Mouse (Mus musculus) neural tube, embryonic 15.5 days (tissue): ENCODE results near the gene Aoah. TPM values are rescaled to one million over a fixed set of nuclear protein-coding genes. Genes with fewer than 3 reads are reported as not detected.

ENCODE experiments used
- ATAC-seq: fragments of 200-750 bp; cut with Nextera tagmentation; 2 replicates; pipeline ENCODE4 v1.8.0; 2017; ENCODE audit warnings: mild to moderate bottlenecking, moderate TSS enrichment, moderate library complexity; ENCODE audit not compliant: low FRiP score
- H3K27ac ChIP-seq: fragments of 300-500 bp; sonication (generic); replicated peaks from 2 replicates; pipeline ENCODE4 v1.5.1; 2015; ENCODE audit warnings: mild to moderate bottlenecking, inconsistent platforms
- H3K27me3 ChIP-seq: fragments of 300-500 bp; sonication (generic); replicated peaks from 2 replicates; pipeline ENCODE4 v1.6.1; 2015; ENCODE audit warnings: inconsistent platforms
- H3K36me3 ChIP-seq: fragments of 300-500 bp; sonication (generic); 2 replicates; pipeline ENCODE4 v1.6.1; 2015; ENCODE audit warnings: inconsistent platforms
- H3K4me1 ChIP-seq: fragments of 300-500 bp; sonication (generic); 2 replicates; pipeline ENCODE4 v1.6.1; 2015; ENCODE audit warnings: inconsistent platforms
- H3K4me2 ChIP-seq: fragments of 300-500 bp; sonication (generic); 2 replicates; pipeline ENCODE4 v1.6.1; 2015; ENCODE audit warnings: inconsistent platforms, mild to moderate bottlenecking, moderate library complexity
- H3K4me3 ChIP-seq: fragments of 300-500 bp; sonication (generic); replicated peaks from 2 replicates; pipeline ENCODE4 v1.5.1; 2015; ENCODE audit warnings: mild to moderate bottlenecking, inconsistent platforms
- H3K9ac ChIP-seq: fragments of 300-500 bp; sonication (generic); replicated peaks from 2 replicates; pipeline ENCODE4 v1.6.1; 2015; ENCODE audit warnings: mild to moderate bottlenecking, inconsistent platforms
- H3K9me3 ChIP-seq: fragments of 300-500 bp; sonication (generic); replicated peaks from 2 replicates; pipeline ENCODE4 v1.6.1; 2016; ENCODE audit warnings: inconsistent platforms
- WGBS: fragments of 180-500 bp; shearing (Covaris S2); methylation state at CpG from one replicate; pipeline ENCODE4 v1.1.7; 2015; ENCODE audit warnings: mixed read lengths; 5-methylcytosine and 5-hydroxymethylcytosine counted together
- polyA plus RNA-seq: library from polyadenylated mRNA; unstranded; fragments of >200 nt; fragmentation: Nextera tagmentation; extraction: Ambion mirVana; gene quantifications from 2 replicates; pipeline ENCODE4 v1.2.1, GENCODE M21; 2015

Aoah gene
- polyA plus RNA-seq, 1 experiment from 2014 or later = 0.60 TPM

GRCm38 (mm10) chr13:20916698-20917511 is 123.0 kb downstream of the Aoah start:
- Histone ChIP-seq H3K9ac (no peak overlapping the region), H3K4me1 (peaks cover 9% of the 10 kb centered on the region), H3K27me3 (no peaks in the 10 kb centered on the region), H3K27ac (no peak overlapping the region), H3K4me3 (no peak overlapping the region), H3K4me2 (no peak overlapping the region), H3K9me3 (no peaks in the 10 kb centered on the region), H3K36me3 (no peaks in the 10 kb centered on the region)
- peak; percentile 79 for ATAC-seq
- WGBS = 50% methylated on average over 10 of the region's 10 CpGs

- Histone ChIP-seq H3K9me3 (no peaks in the 10 kb centered on the region), H3K4me2 (no peak overlapping the region), H3K27ac (no peak overlapping the region), H3K4me3 (no peak overlapping the region), H3K27me3 (no peaks in the 10 kb centered on the region), H3K36me3 (no peaks in the 10 kb centered on the region), H3K4me1 (peaks cover 9% of the 10 kb centered on the region), H3K9ac (no peak overlapping the region)
- ATAC-seq = no peak
- 97% methylated on average over 3 of the region's 3 CpGs for WGBS
Measured at GRCm38 (mm10) chr13:20920401-20920800, 126.5 kb downstream of the Aoah start.

GRCm38 (mm10) chr13:20936016-20936415 is 142.1 kb downstream of the Aoah start:
- no peaks in the 10 kb centered on the region for H3K9me3 ChIP-seq
- H3K4me2 ChIP-seq = no peak overlapping the region
- no peak for ATAC-seq
- H3K36me3 ChIP-seq = no peaks in the 10 kb centered on the region
- no peaks in the 10 kb centered on the region for H3K27me3 ChIP-seq
- H3K27ac ChIP-seq = no peak overlapping the region
- H3K4me1 ChIP-seq = 0 out of 2 replicates have a peak, but pooled peaks cover 3% of the 10 kb centered on the region
- no peak overlapping the region for H3K9ac ChIP-seq
- H3K4me3 ChIP-seq = no peak overlapping the region

DNA sequence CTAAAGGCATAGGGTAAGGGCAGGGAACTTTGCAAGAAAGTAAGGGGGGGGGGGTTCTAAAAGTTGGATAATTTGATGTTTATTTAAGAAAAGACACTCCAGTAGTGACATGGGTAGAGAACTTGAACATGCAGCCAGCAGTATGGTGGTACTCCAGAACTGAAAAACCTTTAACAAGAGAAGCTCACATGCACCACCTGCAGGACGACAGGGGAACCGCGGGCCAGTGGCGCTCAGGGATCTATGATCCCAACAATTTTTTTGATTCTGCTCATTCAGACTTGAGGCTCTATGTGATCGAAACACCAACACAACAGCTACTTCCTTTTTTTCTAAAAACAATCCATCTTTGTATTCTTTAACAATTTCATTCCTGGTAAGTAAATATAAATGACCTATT is 143.5 kb downstream of the Aoah start:
- ATAC-seq = no peak
- Histone ChIP-seq H3K9me3 (no peaks in the 10 kb centered on the region), H3K9ac (no peak overlapping the region), H3K36me3 (no peaks in the 10 kb centered on the region), H3K4me1 (0 out of 2 replicates have a peak, but pooled peaks cover 3% of the 10 kb centered on the region), H3K4me3 (no peak overlapping the region), H3K27me3 (no peaks in the 10 kb centered on the region), H3K4me2 (no peak overlapping the region), H3K27ac (no peak overlapping the region)
- 35% methylated on average over 5 of the region's 5 CpGs for WGBS

DNA sequence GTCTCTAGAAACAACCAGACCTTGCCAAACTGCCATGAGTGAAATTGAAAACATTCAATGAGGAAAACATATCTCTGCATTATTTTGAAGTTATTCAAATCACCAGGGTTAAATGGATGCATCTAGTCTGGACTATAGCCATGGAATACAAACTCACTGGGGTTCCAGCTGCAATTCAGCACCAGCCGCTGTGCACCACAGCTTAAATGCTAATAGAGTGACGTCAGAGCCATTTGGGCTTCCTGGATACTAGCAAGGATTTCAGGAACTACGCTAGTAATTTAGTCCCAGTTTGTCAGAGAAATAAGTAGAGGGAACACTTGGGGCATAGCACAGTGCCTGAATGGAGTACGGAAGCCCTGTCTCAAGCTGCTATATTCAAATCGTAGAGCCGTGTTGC is 145.2 kb downstream of the Aoah start:
- 0 out of 2 replicates have a peak, but pooled peaks cover 3% of the 10 kb centered on the region for H3K4me1 ChIP-seq
- no peak overlapping the region for H3K9ac ChIP-seq
- no peaks in the 10 kb centered on the region for H3K27me3 ChIP-seq
- H3K4me3 ChIP-seq = no peak overlapping the region
- WGBS = 51% methylated on average over 6 of the region's 6 CpGs
- ATAC-seq = peak; percentile 57; the same call in 1 of the 2 replicates
- no peak overlapping the region for H3K27ac ChIP-seq
- H3K9me3 ChIP-seq = no peaks in the 10 kb centered on the region
- H3K36me3 ChIP-seq = no peaks in the 10 kb centered on the region
- H3K4me2 ChIP-seq = peak overlapping the region; percentile 11; the same call in 1 of the 2 replicates

DNA sequence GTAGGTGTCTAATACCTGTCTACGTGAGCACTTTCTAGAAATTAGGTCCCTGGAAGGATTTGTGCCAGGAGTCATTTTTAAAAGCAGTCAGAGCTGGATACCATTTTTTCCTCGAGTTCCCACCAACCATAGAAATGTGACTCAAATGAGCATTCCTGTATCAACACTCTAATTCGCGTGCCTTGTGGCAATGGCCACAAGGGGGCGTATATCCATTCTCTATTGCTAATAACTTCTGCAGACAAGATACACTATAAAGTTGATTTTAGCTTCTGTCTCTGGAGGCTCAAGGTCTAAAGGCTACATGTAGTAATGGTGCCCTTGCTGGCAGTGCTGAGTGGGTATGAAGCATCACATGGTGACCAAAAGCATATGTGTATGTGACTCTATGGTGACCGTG is 146.5 kb downstream of the Aoah start:
- Histone ChIP-seq H3K9me3 (no peaks in the 10 kb centered on the region), H3K4me2 (no peak overlapping the region), H3K4me1 (0 out of 2 replicates have a peak, but pooled peaks cover 3% of the 10 kb centered on the region), H3K27me3 (no peaks in the 10 kb centered on the region), H3K27ac (no peak overlapping the region), H3K36me3 (no peaks in the 10 kb centered on the region), H3K4me3 (no peak overlapping the region), H3K9ac (no peak overlapping the region)
- ATAC-seq = no peak
- WGBS = 57% methylated on average over 6 of the region's 6 CpGs

GRCm38 (mm10) chr13:20941707-20942106 is 147.8 kb downstream of the Aoah start:
- Histone ChIP-seq H3K9ac (no peak overlapping the region), H3K4me2 (no peak overlapping the region), H3K27ac (no peak overlapping the region), H3K36me3 (no peaks in the 10 kb centered on the region), H3K27me3 (no peaks in the 10 kb centered on the region), H3K9me3 (no peaks in the 10 kb centered on the region), H3K4me1 (0 out of 2 replicates have a peak, but pooled peaks cover 3% of the 10 kb centered on the region), H3K4me3 (no peak overlapping the region)
- ATAC-seq = no peak
- WGBS = 91% methylated on average over 4 of the region's 4 CpGs

GRCm38 (mm10) chr13:20963086-20963485 is 169.2 kb downstream of the Aoah start:
- no peaks in the 10 kb centered on the region for H3K36me3 ChIP-seq
- no peak overlapping the region for H3K4me2 ChIP-seq
- H3K9ac ChIP-seq = no peak overlapping the region
- H3K27me3 ChIP-seq = no peaks in the 10 kb centered on the region
- no peak overlapping the region for H3K27ac ChIP-seq
- no peaks in the 10 kb centered on the region for H3K9me3 ChIP-seq
- H3K4me1 ChIP-seq = no peaks in the 10 kb centered on the region
- ATAC-seq = no peak
- WGBS = 81% methylated on average over 3 of the region's 3 CpGs
- H3K4me3 ChIP-seq = no peak overlapping the region

DNA sequence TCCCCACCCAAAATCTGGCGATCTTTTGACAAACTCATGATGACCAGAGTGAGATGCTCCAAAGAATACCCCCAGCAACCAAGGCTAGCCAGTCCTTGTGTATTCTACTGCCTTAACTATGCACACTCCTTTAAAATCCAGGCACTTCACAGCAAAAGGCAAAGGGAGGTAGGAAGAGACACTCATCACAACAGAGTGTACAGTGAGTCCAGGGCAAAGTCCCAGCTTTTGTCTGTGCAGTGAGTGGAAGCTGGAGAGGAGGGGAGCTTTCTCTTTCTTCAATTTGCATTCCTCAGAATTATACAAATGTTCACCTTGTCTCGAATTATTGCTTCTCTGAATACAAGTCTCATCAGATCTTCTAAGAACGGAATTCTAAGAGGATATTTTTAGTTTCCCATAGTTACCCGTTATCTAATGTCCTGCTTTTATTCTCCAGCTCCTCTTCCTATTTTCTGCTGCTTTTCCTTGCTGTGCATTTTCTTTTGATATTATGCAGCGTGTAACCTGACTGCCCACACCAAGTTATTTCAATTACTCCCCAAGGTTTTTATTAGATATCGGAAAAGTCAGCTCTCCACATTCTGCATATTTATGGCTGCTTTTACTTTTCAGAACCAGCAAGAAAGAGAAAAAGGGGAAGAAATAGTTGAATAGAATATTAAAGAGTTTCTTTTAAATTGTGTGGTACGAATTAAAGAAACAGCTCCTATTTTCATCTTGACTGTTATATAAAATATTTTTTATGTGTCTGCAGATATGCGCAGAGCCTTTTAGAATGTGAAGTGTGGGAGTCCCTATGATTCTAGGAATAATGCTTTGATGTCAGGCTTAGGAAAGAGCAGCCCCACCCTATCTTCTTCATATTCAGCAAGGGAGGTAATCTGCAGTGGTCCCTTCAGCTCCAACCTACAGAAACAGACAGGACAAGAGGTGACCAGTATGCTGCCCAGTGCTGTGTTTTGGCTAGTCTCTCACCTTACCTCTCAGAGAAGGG is 187.6 kb downstream of the Aoah start:
- H3K36me3 ChIP-seq = no peaks in the 10 kb centered on the region
- H3K9ac ChIP-seq = no peak overlapping the region
- H3K4me3 ChIP-seq = no peak overlapping the region
- no peaks in the 10 kb centered on the region for H3K4me1 ChIP-seq
- ATAC-seq = no peak
- no peaks in the 10 kb centered on the region for H3K27me3 ChIP-seq
- WGBS = 81% methylated on average over 8 of the region's 8 CpGs
- H3K9me3 ChIP-seq = no peaks in the 10 kb centered on the region
- no peak overlapping the region for H3K4me2 ChIP-seq
- H3K27ac ChIP-seq = no peak overlapping the region

- H3K36me3 ChIP-seq = no peaks in the 10 kb centered on the region
- H3K9me3 ChIP-seq = no peaks in the 10 kb centered on the region
- H3K4me2 ChIP-seq = no peak overlapping the region
- H3K27ac ChIP-seq = no peak overlapping the region
- no peaks in the 10 kb centered on the region for H3K27me3 ChIP-seq
- H3K4me1 ChIP-seq = no peaks in the 10 kb centered on the region
- no peak for ATAC-seq
- H3K4me3 ChIP-seq = no peak overlapping the region
- H3K9ac ChIP-seq = no peak overlapping the region
Measured at GRCm38 (mm10) chr13:20985510-20985909, 191.6 kb downstream of the Aoah start.

DNA sequence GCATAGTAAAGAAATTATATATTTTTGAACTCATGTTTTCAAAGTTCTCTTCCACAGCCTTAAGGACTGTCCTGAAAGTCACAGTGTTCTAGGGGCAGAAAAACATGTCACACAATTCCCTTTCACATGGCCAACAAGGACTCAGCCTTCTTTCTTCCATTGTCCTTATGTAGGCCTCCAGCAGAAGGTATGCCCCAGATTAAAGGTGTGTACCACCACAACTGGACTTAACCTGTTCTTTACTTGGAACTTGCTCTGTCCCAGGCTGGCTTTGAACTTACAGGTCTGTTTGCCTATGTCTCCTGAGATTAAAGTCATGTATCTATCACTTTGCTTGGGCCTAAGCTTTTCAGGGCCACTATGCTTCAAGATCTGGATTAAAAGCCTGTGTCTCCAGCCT is 192.0 kb downstream of the Aoah start:
- Histone ChIP-seq H3K27ac (no peak overlapping the region), H3K27me3 (no peaks in the 10 kb centered on the region), H3K4me1 (no peaks in the 10 kb centered on the region), H3K9me3 (no peaks in the 10 kb centered on the region), H3K4me2 (no peak overlapping the region), H3K36me3 (no peaks in the 10 kb centered on the region), H3K4me3 (no peak overlapping the region), H3K9ac (no peak overlapping the region)
- no peak for ATAC-seq

- H3K9ac ChIP-seq = no peak overlapping the region
- H3K4me1 ChIP-seq = no peaks in the 10 kb centered on the region
- H3K9me3 ChIP-seq = no peaks in the 10 kb centered on the region
- H3K27ac ChIP-seq = no peak overlapping the region
- ATAC-seq = no peak
- WGBS = 72% methylated on average over 5 of the region's 5 CpGs
- no peaks in the 10 kb centered on the region for H3K36me3 ChIP-seq
- H3K4me2 ChIP-seq = no peak overlapping the region
- no peak overlapping the region for H3K4me3 ChIP-seq
- no peaks in the 10 kb centered on the region for H3K27me3 ChIP-seq
Measured at GRCm38 (mm10) chr13:21005238-21005637, 211.3 kb downstream of the Aoah start.
